Mouse (Mus musculus) embryonic facial prominence, embryonic 11.5 days (tissue): ENCODE results near the gene Pex6. TPM values are rescaled to one million over a fixed set of nuclear protein-coding genes. Genes with fewer than 3 reads are reported as not detected.
A peak's percentile ranks its signal among the peaks of the same experiment; 100 is the strongest.

Experiments used
- ATAC-seq: fragments of 200-750 bp; cut with Nextera tagmentation; replicated peaks from 2 replicates; pipeline ENCODE4 v1.8.0; 2017; ENCODE audit warnings: low read depth; ENCODE audit not compliant: insufficient number of reproducible peaks, low FRiP score, low TSS enrichment
- DNase-seq: peaks from one replicate; pipeline ENCODE4 v3.0.0-alpha.2; 2015; ENCODE audit warnings: low spot score
- H3K27ac ChIP-seq: fragments of 300-500 bp; sonication (generic); replicated peaks from 2 replicates; pipeline ENCODE4 v1.5.1; 2014; ENCODE audit warnings: mild to moderate bottlenecking, low read depth, low read length, control low read depth
- H3K27me3 ChIP-seq: fragments of 300-500 bp; sonication (generic); 2 replicates; pipeline ENCODE4 v1.6.1; 2014; ENCODE audit warnings: mild to moderate bottlenecking, low read length, moderate library complexity, mixed read lengths; ENCODE audit not compliant: control insufficient read depth, insufficient read depth
- H3K36me3 ChIP-seq: fragments of 300-500 bp; sonication (generic); replicated peaks from 2 replicates; pipeline ENCODE4 v1.6.1; 2014; ENCODE audit warnings: low read depth, mild to moderate bottlenecking, low read length, moderate library complexity, mixed read lengths; ENCODE audit not compliant: control insufficient read depth, insufficient read depth
- H3K4me1 ChIP-seq: fragments of 300-500 bp; sonication (generic); 2 replicates; pipeline ENCODE4 v1.6.1; 2014; ENCODE audit warnings: low read length, mixed read lengths; ENCODE audit not compliant: control insufficient read depth, insufficient read depth
- H3K4me2 ChIP-seq: fragments of 300-500 bp; sonication (generic); 2 replicates; pipeline ENCODE4 v1.6.1; 2014; ENCODE audit warnings: low read depth, mild to moderate bottlenecking, control low read depth, low read length, moderate library complexity
- H3K4me3 ChIP-seq: fragments of 300-500 bp; sonication (generic); 2 replicates; pipeline ENCODE4 v1.5.1; 2014; ENCODE audit warnings: low read depth, low read length, control low read depth
- H3K9ac ChIP-seq: fragments of 300-500 bp; sonication (generic); replicated peaks from 2 replicates; pipeline ENCODE4 v1.6.1; 2014; ENCODE audit warnings: mild to moderate bottlenecking, control low read depth, low read length
- H3K9me3 ChIP-seq: fragments of 300-500 bp; sonication (generic); replicated peaks from 2 replicates; pipeline ENCODE4 v1.6.1; 2016; ENCODE audit warnings: mild to moderate bottlenecking, low read length, inconsistent platforms, mixed read lengths; ENCODE audit not compliant: control insufficient read depth
- WGBS: fragments of 180-500 bp; shearing (Covaris S2); extraction: QIAGEN DNeasy Blood & Tissue Kit; methylation state at CpG from one replicate; pipeline ENCODE4 v1.1.7; 2014; 5-methylcytosine and 5-hydroxymethylcytosine counted together
- polyA plus RNA-seq: library from polyadenylated mRNA; unstranded; fragments of >200 nt; fragmentation: Nextera tagmentation; extraction: Ambion mirVana; gene quantifications from 2 replicates; pipeline ENCODE4 v1.2.1, GENCODE M21; 2014

The Pex6 gene
- polyA plus RNA-seq, 1 experiment from 2014 or later = 13.9 TPM

- WGBS = 92% methylated on average over 11 of the region's 11 CpGs
These were observed 3.7 kb downstream of the Pex6 start for GRCm38 (mm10) chr17:46714756-46715481.

GRCm38 (mm10) chr17:46721077-46721476 is 9.8 kb downstream of the Pex6 start:
- no peak overlapping the region for H3K4me3 ChIP-seq

More at GRCm38 (mm10) chr17:46714756-46715481, 3.7 kb downstream of the Pex6 start:
- no peaks in the 10 kb centered on the region; the same call in none of the 2 replicates for H3K36me3 ChIP-seq
- ATAC-seq = no peak
- H3K9me3 ChIP-seq = no peaks in the 10 kb centered on the region
- no peak for DNase-seq
- no peaks in the 10 kb centered on the region for H3K4me1 ChIP-seq
- no peaks in the 10 kb centered on the region for H3K27me3 ChIP-seq
- no peak overlapping the region for H3K4me2 ChIP-seq
- no peak overlapping the region for H3K4me3 ChIP-seq
- H3K9ac ChIP-seq = no peak overlapping the region
- H3K27ac ChIP-seq = no peak overlapping the region

GRCm38 (mm10) chr17:46724477-46725084 is 13.3 kb downstream of the Pex6 start:
- no peaks in the 10 kb centered on the region for H3K4me1 ChIP-seq
- DNase-seq = no peak
- no peak for ATAC-seq
- no peaks in the 10 kb centered on the region for H3K9me3 ChIP-seq
- no peak overlapping the region for H3K27ac ChIP-seq
- no peak overlapping the region for H3K9ac ChIP-seq
- no peak overlapping the region for H3K4me3 ChIP-seq
- H3K36me3 ChIP-seq = no peaks in the 10 kb centered on the region
- H3K27me3 ChIP-seq = peaks cover 6% of the 10 kb centered on the region
- 84% methylated on average over 16 of the region's 20 CpGs for WGBS
- H3K4me2 ChIP-seq = no peak overlapping the region

More at GRCm38 (mm10) chr17:46721077-46721476, 9.8 kb downstream of the Pex6 start:
- ATAC-seq = no peak
- no peak overlapping the region for H3K4me2 ChIP-seq
- no peak overlapping the region for H3K27ac ChIP-seq
- no peaks in the 10 kb centered on the region for H3K9me3 ChIP-seq
- H3K27me3 ChIP-seq = no peaks in the 10 kb centered on the region
- DNase-seq = no peak
- H3K4me1 ChIP-seq = no peaks in the 10 kb centered on the region
- H3K36me3 ChIP-seq = no peaks in the 10 kb centered on the region; the same call in 1 of the 2 replicates
- no peak overlapping the region for H3K9ac ChIP-seq
- 85% methylated on average over 7 of the region's 7 CpGs for WGBS

DNA sequence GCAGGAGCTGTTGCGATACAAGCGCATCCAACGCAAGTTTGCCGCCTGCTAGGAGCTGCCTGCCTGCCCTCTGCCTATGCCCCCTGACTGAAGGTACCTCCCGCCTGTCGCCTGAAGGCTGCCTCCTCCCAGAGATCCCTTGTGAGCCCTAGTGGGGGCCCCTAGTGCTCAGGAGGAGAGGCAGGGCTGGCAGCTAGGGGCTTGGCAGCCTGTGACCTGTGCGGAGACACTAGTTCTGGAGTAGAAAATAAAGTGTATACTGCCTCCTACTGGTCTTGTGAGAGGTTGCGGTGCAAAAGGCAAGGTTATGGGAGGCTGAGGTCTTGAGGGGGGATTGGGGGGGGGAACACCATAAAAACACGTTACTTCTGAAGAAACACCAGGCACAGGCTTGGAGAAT is 14.0 kb downstream of the Pex6 start:
- Histone ChIP-seq H3K36me3 (no peaks in the 10 kb centered on the region), H3K4me1 (no peaks in the 10 kb centered on the region), H3K9me3 (no peaks in the 10 kb centered on the region), H3K4me3 (no peak overlapping the region), H3K27me3 (peaks cover 6% of the 10 kb centered on the region), H3K4me2 (no peak overlapping the region), H3K27ac (no peak overlapping the region), H3K9ac (no peak overlapping the region; the same call in 1 of the 2 replicates)
- 53% methylated on average over 9 of the region's 9 CpGs for WGBS
- DNase-seq (peak; percentile 64), ATAC-seq (no peak)

- no peak overlapping the region for H3K4me2 ChIP-seq
- DNase-seq = no peak
- WGBS = 92% methylated on average over 26 of the region's 26 CpGs
- no peak overlapping the region for H3K27ac ChIP-seq
- H3K9ac ChIP-seq = no peak overlapping the region
- no peaks in the 10 kb centered on the region for H3K36me3 ChIP-seq
- no peaks in the 10 kb centered on the region for H3K4me1 ChIP-seq
- H3K9me3 ChIP-seq = no peaks in the 10 kb centered on the region
- ATAC-seq = no peak
- no peak overlapping the region for H3K4me3 ChIP-seq
- H3K27me3 ChIP-seq = peaks cover 6% of the 10 kb centered on the region
These were observed 14.7 kb downstream of the Pex6 start for GRCm38 (mm10) chr17:46725731-46726645.

DNA sequence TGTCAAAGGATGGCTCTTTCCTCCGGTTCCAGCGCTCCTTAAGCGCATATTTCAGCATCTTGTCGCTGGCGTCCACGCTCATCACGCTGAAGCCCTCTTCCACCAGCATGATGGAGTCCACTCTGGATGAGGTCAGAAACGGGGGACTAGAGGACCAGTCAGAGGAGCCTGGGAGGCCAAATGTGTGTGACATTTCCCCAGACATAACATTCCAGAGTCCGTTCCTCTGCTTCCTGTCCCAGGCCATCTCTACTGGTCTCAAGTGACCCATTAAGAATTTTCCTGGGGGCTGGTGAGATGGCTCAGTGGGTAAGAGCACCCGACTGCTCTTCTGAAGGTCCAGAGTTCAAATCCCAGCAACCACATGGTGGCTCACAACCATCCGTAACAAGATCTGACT is 16.0 kb downstream of the Pex6 start:
- DNase-seq = no peak
- Histone ChIP-seq H3K9me3 (no peaks in the 10 kb centered on the region), H3K4me1 (no peaks in the 10 kb centered on the region), H3K27me3 (peaks cover 6% of the 10 kb centered on the region), H3K4me2 (no peak overlapping the region), H3K9ac (no peak overlapping the region), H3K4me3 (no peak overlapping the region), H3K27ac (no peak overlapping the region), H3K36me3 (no peaks in the 10 kb centered on the region)
- no peak for ATAC-seq
- whole genome bisulfite sequencing = 85% methylated on average over 11 of the region's 11 CpGs

DNA sequence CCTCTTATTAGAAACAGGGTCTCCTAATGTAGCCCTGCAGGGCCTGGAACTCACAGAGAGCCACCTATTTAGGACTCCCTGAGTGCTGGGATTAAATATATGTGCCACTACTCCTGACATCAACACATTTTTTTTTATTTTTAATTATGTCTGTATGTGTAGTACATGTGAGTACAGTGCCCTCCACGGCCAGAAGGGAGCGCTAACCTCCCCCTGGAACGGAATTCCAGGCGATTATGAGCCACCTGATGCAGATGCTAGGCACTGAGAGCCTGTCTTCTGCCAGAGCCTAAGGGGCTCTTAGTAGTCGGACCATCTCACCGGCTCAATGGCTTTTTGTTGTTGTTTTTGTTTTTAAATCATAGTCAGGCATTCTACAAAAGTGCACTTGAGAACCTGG is 16.8 kb downstream of the Pex6 start:
- Histone ChIP-seq H3K27me3 (peaks cover 6% of the 10 kb centered on the region), H3K4me2 (no peak overlapping the region), H3K9ac (no peak overlapping the region), H3K4me1 (no peaks in the 10 kb centered on the region), H3K9me3 (no peaks in the 10 kb centered on the region), H3K36me3 (no peaks in the 10 kb centered on the region), H3K27ac (no peak overlapping the region), H3K4me3 (no peak overlapping the region)
- ATAC-seq (no peak), DNase-seq (peak; percentile 35)
- WGBS = 33% methylated on average over 6 of the region's 6 CpGs
